ENCODE assay signal across 8 mouse cellular contexts in the genomic region with DNA sequence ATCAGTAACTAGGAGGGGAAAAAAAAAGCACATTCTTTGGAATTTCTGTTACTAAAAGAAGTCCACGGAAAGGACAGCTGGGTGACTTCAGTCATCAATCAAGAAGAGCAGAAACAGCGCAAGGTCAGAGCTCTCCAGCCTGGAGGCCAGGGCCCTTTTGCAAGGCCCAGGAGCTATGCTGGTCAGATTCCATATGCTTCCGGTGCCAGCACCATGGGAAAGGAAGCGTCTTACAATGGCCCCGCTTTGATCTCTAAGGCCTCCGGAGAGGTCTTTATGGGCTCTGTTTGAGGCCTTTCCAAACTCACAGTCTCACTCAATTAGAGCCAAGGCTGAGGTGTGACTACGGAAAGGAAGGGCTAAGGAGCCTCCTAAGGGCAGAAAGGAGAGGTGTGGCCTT. TPM values are rescaled to one million over a fixed set of nuclear protein-coding genes. Genes with fewer than 3 reads are reported as not detected.
DNase-seq lines count a peak whose midpoint lies in the region; ATAC-seq lines count a peak whose summit lies in the region.

No protein-coding gene starts in this region.

- H3K4me3 ChIP-seq in heart, embryonic 11.5 days (ENCODE audit: low read depth, low read length) = no peak overlapping the region
- no peak overlapping the region for H3K4me3 ChIP-seq in lung, embryonic 16.5 days (ENCODE audit: low read length)
- no peak overlapping the region for H3K4me3 ChIP-seq in forebrain, embryonic 13.5 days

- no peak for ATAC-seq in heart, embryonic 11.5 days (replicated peaks; ENCODE audit: insufficient number of reproducible peaks, low FRiP score, low TSS enrichment)
- peak; percentile 61 for ATAC-seq in lung, embryonic 16.5 days (ENCODE audit: low read depth)
- ATAC-seq in forebrain, embryonic 13.5 days = no peak

- H3K27ac ChIP-seq in heart, embryonic 11.5 days (ENCODE audit: low read depth, low read length) = no peak overlapping the region
- peak overlapping the region; percentile 64 for H3K27ac ChIP-seq in lung, embryonic 16.5 days (ENCODE audit: low read length)
- no peak overlapping the region for H3K27ac ChIP-seq in forebrain, embryonic 13.5 days

- H3K9me3 ChIP-seq in heart, embryonic 11.5 days (replicated peaks; ENCODE audit: control insufficient read depth, low read length) = no peaks in the 10 kb centered on the region
- no peaks in the 10 kb centered on the region for H3K9me3 ChIP-seq in lung, embryonic 16.5 days (ENCODE audit: control insufficient read depth, low read length)
- H3K9me3 ChIP-seq in forebrain, embryonic 13.5 days (replicated peaks) = no peaks in the 10 kb centered on the region

- DNase-seq in heart, adult 18-20 months = peak; percentile 38 to 58
- peak; percentile 67 for DNase-seq in embryo, embryonic 10.5 days (ENCODE audit: low spot score)
- peak; percentile 62 for DNase-seq in kidney, adult 18-20 months
- no peak for DNase-seq in layer of hippocampus, adult 8-10 months (ENCODE audit: low spot score in 2 of 2)
- no peak for DNase-seq in layer of hippocampus, postnatal 14 days (ENCODE audit: low spot score in 2 of 2)

- H3K9ac ChIP-seq in heart, embryonic 11.5 days (ENCODE audit: low read depth, low read length) = no peak overlapping the region
- no peak overlapping the region for H3K9ac ChIP-seq in lung, embryonic 16.5 days (ENCODE audit: low read length)
- no peak overlapping the region for H3K9ac ChIP-seq in forebrain, embryonic 13.5 days

- no peak overlapping the region for H3K4me2 ChIP-seq in heart, embryonic 11.5 days
- H3K4me2 ChIP-seq in lung, embryonic 16.5 days (ENCODE audit: low read depth, low read length) = no peak overlapping the region
- H3K4me2 ChIP-seq in forebrain, embryonic 13.5 days = no peak overlapping the region

- peaks cover 7% of the 10 kb centered on the region for H3K36me3 ChIP-seq in heart, embryonic 11.5 days (ENCODE audit: control insufficient read depth, insufficient read depth, low read length)
- H3K36me3 ChIP-seq in lung, embryonic 16.5 days (ENCODE audit: control insufficient read depth, insufficient read depth, low read length) = peaks cover 10% of the 10 kb centered on the region; the same call in 1 of the 2 replicates
- no peaks in the 10 kb centered on the region for H3K36me3 ChIP-seq in forebrain, embryonic 13.5 days (ENCODE audit: poor library complexity, severe bottlenecking)

- 26% methylated on average over 7 of the region's 7 CpGs for WGBS in heart, embryonic 11.5 days (ENCODE audit: insufficient replicate concordance)
- WGBS in lung, embryonic 16.5 days = 24% methylated on average over 7 of the region's 7 CpGs
- 43% methylated on average over 7 of the region's 7 CpGs for WGBS in forebrain, embryonic 13.5 days

- no peaks in the 10 kb centered on the region for H3K27me3 ChIP-seq in heart, embryonic 11.5 days (ENCODE audit: control insufficient read depth, insufficient read depth, low read length)
- no peaks in the 10 kb centered on the region for H3K27me3 ChIP-seq in lung, embryonic 16.5 days (ENCODE audit: control insufficient read depth, insufficient read depth, low read depth, low read length)
- 0 out of 2 replicates have a peak, but pooled peaks cover 4% of the 10 kb centered on the region for H3K27me3 ChIP-seq in forebrain, embryonic 13.5 days

- H3K4me1 ChIP-seq in heart, embryonic 11.5 days (ENCODE audit: control insufficient read depth, insufficient read depth, low read length) = peaks cover 23% of the 10 kb centered on the region
- H3K4me1 ChIP-seq in lung, embryonic 16.5 days (replicated peaks; ENCODE audit: control insufficient read depth, insufficient read depth, low read length) = peaks cover 34% of the 10 kb centered on the region
- peaks cover 20% of the 10 kb centered on the region for H3K4me1 ChIP-seq in forebrain, embryonic 13.5 days

RNA-seq across cellular contexts. Expression of gene Eogt, which starts 4.6 kb away (rescaled TPM):
- 10 to 100 TPM; 12.8 TPM for total RNA-seq in heart, adult 18-20 months (2021)
- 12.1 and 13.5 TPM in 2 replicates for polyA plus RNA-seq in heart, embryonic 11.5 days (2014; fragmentation: Nextera tagmentation; extraction: Ambion mirVana)
- polyA plus RNA-seq in lung, embryonic 16.5 days (2015; fragmentation: Nextera tagmentation; extraction: Ambion mirVana) = 25.8 and 27.8 TPM in 2 replicates
- total RNA-seq in layer of hippocampus, adult 8-10 months (2022) = 10 to 100 TPM; 21.6 to 24.8 (median 23.2) TPM
- total RNA-seq in layer of hippocampus, postnatal 14 days (2021) = 10 to 100 TPM; 32.1 to 38.3 TPM
- 5.6 and 7.2 TPM in 2 replicates for polyA plus RNA-seq in forebrain, embryonic 13.5 days (2015; fragmentation: Nextera tagmentation; extraction: Ambion mirVana)

RNA-seq across cellular contexts. Expression of gene Tmf1, which starts 34.6 kb away (rescaled TPM):
- 10 to 100 TPM; 38.2 to 40.5 TPM for total RNA-seq in heart, adult 18-20 months (2021)
- polyA plus RNA-seq in heart, embryonic 11.5 days (2014; fragmentation: Nextera tagmentation; extraction: Ambion mirVana) = 21.8 and 27.3 TPM in 2 replicates
- 30.8 and 36.9 TPM in 2 replicates for polyA plus RNA-seq in lung, embryonic 16.5 days (2015; fragmentation: Nextera tagmentation; extraction: Ambion mirVana)
- 10 to 100 TPM; 51.1 to 54.6 (median 52.1) TPM for total RNA-seq in layer of hippocampus, adult 8-10 months (2022)
- 10 to 100 TPM; 56.9 to 57.9 TPM for total RNA-seq in layer of hippocampus, postnatal 14 days (2021)
- polyA plus RNA-seq in forebrain, embryonic 13.5 days (2015; fragmentation: Nextera tagmentation; extraction: Ambion mirVana) = 41.0 and 43.1 TPM in 2 replicates

Comparison
In these comparisons a context has a peak if more than half of its experiments do, and no peak if none do; other contexts are left out.
1. DNase-seq: peak in heart, adult 18-20 months (2 of 2), embryo, embryonic 10.5 days (single experiment) and kidney, adult 18-20 months (single experiment); none in layer of hippocampus, adult 8-10 months (0 of 2) and layer of hippocampus, postnatal 14 days (0 of 2).